Mouse (Mus musculus): ENCODE measurements at regions not wholly inside any gene's neighbourhood (a gene's known extent, or its start where the extent isn't known, plus 50 kb on each side); places are given as distances from the start of the nearest gene placed in this dataset.

DNA sequence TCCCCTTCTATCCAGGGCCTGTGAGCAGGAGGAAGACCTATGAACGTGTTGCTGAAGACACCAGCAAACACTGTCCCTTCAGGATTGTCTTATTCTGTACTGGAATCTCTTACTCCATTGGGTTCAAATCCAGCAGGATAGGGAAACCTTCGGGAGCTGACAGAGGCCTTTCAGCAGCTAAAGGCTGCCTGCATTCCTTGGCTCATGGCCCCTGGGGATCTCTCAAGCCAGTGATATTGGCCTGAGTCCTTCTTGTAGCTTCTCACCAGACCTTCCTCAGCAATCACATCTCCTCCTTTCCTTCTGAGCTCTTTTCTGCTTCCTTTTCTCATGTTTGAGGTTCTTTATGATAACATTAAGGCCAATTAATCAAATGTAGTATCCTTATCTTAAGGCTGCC is 103.8 kb upstream of the Sh3bp4 start:
- no peaks in the 10 kb centered on the region for H3K9me3 ChIP-seq (ENCODE audit: control insufficient read depth, low read length)
- no peak overlapping the region for H3K9ac ChIP-seq (ENCODE audit: low read length)
- WGBS: 78% methylated on average over 2 of the region's 2 CpGs
- H3K27ac ChIP-seq (replicated peaks; ENCODE audit: low read depth, low read length): no peak overlapping the region
- H3K36me3 ChIP-seq (ENCODE audit: control insufficient read depth, insufficient read depth, low read length): no peaks in the 10 kb centered on the region
- no peaks in the 10 kb centered on the region for H3K27me3 ChIP-seq (ENCODE audit: control insufficient read depth, insufficient read depth, low read length)
- H3K4me2 ChIP-seq (ENCODE audit: low read depth, severe bottlenecking): no peak overlapping the region
- DNase-seq (ENCODE audit: low spot score): no peak
- H3K4me1 ChIP-seq (ENCODE audit: control insufficient read depth, insufficient read depth, low read length): no peaks in the 10 kb centered on the region
- no peak overlapping the region for H3K4me3 ChIP-seq (ENCODE audit: low read depth, low read length)
- no peak for ATAC-seq (ENCODE audit: insufficient number of reproducible peaks, low FRiP score, low TSS enrichment, low read depth)

GRCm38 (mm10) chr1:88968142-88968541 is 102.1 kb upstream of the Sh3bp4 start:
- H3K4me2 ChIP-seq (ENCODE audit: low read depth, severe bottlenecking): no peak overlapping the region
- DNase-seq (ENCODE audit: low spot score): no peak
- WGBS: 91% methylated on average over 7 of the region's 7 CpGs

DNA sequence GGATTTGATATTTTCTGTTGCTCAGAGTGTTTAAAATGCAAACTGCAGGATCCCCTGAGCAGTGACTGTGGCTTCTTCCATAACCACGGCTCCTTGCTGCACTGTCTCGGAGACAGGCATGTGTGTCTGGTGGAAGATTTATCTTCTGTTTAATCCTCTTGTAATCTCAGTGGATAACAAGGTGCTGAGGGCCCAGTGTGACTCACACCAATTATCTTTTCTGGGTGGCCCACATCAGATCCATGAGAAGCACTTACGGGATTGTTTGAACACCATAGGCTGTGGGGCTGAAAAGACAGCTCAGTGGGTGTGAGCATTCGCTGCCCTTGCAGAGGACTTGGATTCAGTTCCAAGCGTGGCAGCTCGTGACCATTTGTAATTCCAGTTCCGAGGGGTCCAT is 101.2 kb upstream of the Sh3bp4 start:
- H3K4me3 ChIP-seq (ENCODE audit: low read depth, low read length): no peak overlapping the region
- ATAC-seq (ENCODE audit: insufficient number of reproducible peaks, low FRiP score, low TSS enrichment, low read depth) (no peak), DNase-seq (ENCODE audit: low spot score) (no peak)
- no peaks in the 10 kb centered on the region for H3K27me3 ChIP-seq (ENCODE audit: control insufficient read depth, insufficient read depth, low read length)
- H3K9ac ChIP-seq (ENCODE audit: low read length): no peak overlapping the region
- H3K4me2 ChIP-seq (ENCODE audit: low read depth, severe bottlenecking): no peak overlapping the region
- H3K9me3 ChIP-seq (ENCODE audit: control insufficient read depth, low read length): no peaks in the 10 kb centered on the region
- 85% methylated on average over 7 of the region's 7 CpGs for WGBS
- no peak overlapping the region for H3K27ac ChIP-seq (replicated peaks; ENCODE audit: low read depth, low read length)
- no peaks in the 10 kb centered on the region for H3K36me3 ChIP-seq (ENCODE audit: control insufficient read depth, insufficient read depth, low read length)
- H3K4me1 ChIP-seq (ENCODE audit: control insufficient read depth, insufficient read depth, low read length): no peaks in the 10 kb centered on the region

More at GRCm38 (mm10) chr1:88968142-88968541, 102.1 kb upstream of the Sh3bp4 start:
- no peak for ATAC-seq (ENCODE audit: insufficient number of reproducible peaks, low FRiP score, low TSS enrichment, low read depth)
- Histone ChIP-seq H3K9me3 (ENCODE audit: control insufficient read depth, low read length) (no peaks in the 10 kb centered on the region), H3K36me3 (ENCODE audit: control insufficient read depth, insufficient read depth, low read length) (no peaks in the 10 kb centered on the region), H3K4me3 (ENCODE audit: low read depth, low read length) (no peak overlapping the region), H3K4me1 (ENCODE audit: control insufficient read depth, insufficient read depth, low read length) (no peaks in the 10 kb centered on the region), H3K27me3 (ENCODE audit: control insufficient read depth, insufficient read depth, low read length) (no peaks in the 10 kb centered on the region), H3K9ac (ENCODE audit: low read length) (no peak overlapping the region), H3K27ac (replicated peaks; ENCODE audit: low read depth, low read length) (no peak overlapping the region)

- Histone ChIP-seq H3K4me1 (ENCODE audit: control insufficient read depth, insufficient read depth, low read length) (no peaks in the 10 kb centered on the region), H3K4me3 (ENCODE audit: low read depth, low read length) (no peak overlapping the region), H3K9me3 (ENCODE audit: control insufficient read depth, low read length) (no peaks in the 10 kb centered on the region), H3K27me3 (ENCODE audit: control insufficient read depth, insufficient read depth, low read length) (no peaks in the 10 kb centered on the region), H3K36me3 (ENCODE audit: control insufficient read depth, insufficient read depth, low read length) (no peaks in the 10 kb centered on the region), H3K9ac (ENCODE audit: low read length) (no peak overlapping the region), H3K4me2 (ENCODE audit: low read depth, severe bottlenecking) (no peak overlapping the region), H3K27ac (replicated peaks; ENCODE audit: low read depth, low read length) (no peak overlapping the region)
- no peak for DNase-seq (ENCODE audit: low spot score)
- no peak for ATAC-seq (ENCODE audit: insufficient number of reproducible peaks, low FRiP score, low TSS enrichment, low read depth)
- WGBS: 92% methylated on average over 3 of the region's 3 CpGs
Observed at GRCm38 (mm10) chr1:88969630-88970029, 100.6 kb upstream of the Sh3bp4 start.

DNA sequence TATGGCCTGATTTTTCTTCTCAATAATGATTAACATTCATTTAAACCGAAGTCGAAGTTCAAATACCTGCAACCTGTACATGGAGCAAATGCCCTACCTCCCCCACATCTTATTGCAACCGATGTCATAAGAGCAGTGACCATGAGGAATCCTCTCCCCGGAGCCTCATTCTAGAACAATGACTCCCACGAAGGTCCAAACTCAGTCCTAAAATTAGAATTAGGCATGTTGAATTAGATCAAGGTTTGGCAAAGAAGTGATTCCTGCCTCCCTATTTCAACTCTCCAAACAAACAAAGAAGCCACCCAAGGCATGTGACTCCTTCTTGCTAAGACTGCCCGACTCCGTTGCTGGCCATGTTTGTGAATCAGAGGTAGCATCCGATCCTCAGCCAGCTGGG is 94.1 kb upstream of the Sh3bp4 start:
- no peak for ATAC-seq (ENCODE audit: insufficient number of reproducible peaks, low FRiP score, low TSS enrichment, low read depth)

DNA sequence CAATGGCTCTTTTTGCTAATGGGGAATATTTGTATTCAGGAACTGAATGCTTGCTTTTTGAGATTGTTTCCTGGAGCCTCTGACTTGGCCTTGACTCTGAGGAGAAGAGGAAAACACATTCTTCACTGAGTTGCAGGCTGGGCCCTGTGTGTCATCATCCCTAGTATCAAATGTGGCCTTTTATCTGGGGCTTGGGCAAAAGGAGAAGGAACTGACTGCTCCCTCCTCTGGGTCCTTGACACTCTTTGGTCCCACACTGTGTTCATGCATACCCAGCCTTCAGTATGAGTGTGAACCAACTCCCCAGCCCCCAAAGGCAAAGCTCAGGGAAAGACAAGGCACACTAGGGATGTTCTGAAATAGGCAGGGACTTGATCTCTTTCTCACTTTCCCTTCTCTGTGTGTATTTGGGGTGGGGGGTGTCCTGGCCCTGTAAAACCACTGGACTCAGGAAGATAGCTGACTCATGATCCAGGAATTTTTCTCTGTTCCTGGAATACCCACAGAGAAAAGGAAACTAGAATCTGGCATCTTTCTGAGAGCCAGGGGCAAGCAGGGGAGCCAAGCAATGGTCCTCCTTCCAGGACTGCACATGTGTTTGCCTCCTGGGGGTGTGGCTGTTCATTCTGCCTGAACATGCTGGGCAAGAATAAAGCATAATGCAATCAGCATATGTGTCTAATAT is 82.1 kb upstream of the Sh3bp4 start:
- no peaks in the 10 kb centered on the region for H3K9me3 ChIP-seq (ENCODE audit: control insufficient read depth, low read length)
- H3K4me2 ChIP-seq (ENCODE audit: low read depth, severe bottlenecking): no peak overlapping the region
- ATAC-seq (ENCODE audit: insufficient number of reproducible peaks, low FRiP score, low TSS enrichment, low read depth): no peak
- no peaks in the 10 kb centered on the region for H3K4me1 ChIP-seq (ENCODE audit: control insufficient read depth, insufficient read depth, low read length)
- DNase-seq (ENCODE audit: low spot score): no peak
- no peaks in the 10 kb centered on the region for H3K27me3 ChIP-seq (ENCODE audit: control insufficient read depth, insufficient read depth, low read length)
- no peak overlapping the region for H3K27ac ChIP-seq (replicated peaks; ENCODE audit: low read depth, low read length)
- H3K36me3 ChIP-seq (ENCODE audit: control insufficient read depth, insufficient read depth, low read length): no peaks in the 10 kb centered on the region
- H3K4me3 ChIP-seq (ENCODE audit: low read depth, low read length): no peak overlapping the region
- H3K9ac ChIP-seq (ENCODE audit: low read length): no peak overlapping the region

More for the DNA sequence above, 94.1 kb upstream of the Sh3bp4 start:
- Histone ChIP-seq H3K4me3 (ENCODE audit: low read depth, low read length) (no peak overlapping the region), H3K36me3 (ENCODE audit: control insufficient read depth, insufficient read depth, low read length) (no peaks in the 10 kb centered on the region), H3K4me1 (ENCODE audit: control insufficient read depth, insufficient read depth, low read length) (no peaks in the 10 kb centered on the region), H3K27ac (replicated peaks; ENCODE audit: low read depth, low read length) (no peak overlapping the region), H3K4me2 (ENCODE audit: low read depth, severe bottlenecking) (no peak overlapping the region), H3K27me3 (ENCODE audit: control insufficient read depth, insufficient read depth, low read length) (no peaks in the 10 kb centered on the region), H3K9me3 (ENCODE audit: control insufficient read depth, low read length) (no peaks in the 10 kb centered on the region), H3K9ac (ENCODE audit: low read length) (no peak overlapping the region)
- no peak for DNase-seq (ENCODE audit: low spot score)
- WGBS: 91% methylated on average over 8 of the region's 8 CpGs

DNA sequence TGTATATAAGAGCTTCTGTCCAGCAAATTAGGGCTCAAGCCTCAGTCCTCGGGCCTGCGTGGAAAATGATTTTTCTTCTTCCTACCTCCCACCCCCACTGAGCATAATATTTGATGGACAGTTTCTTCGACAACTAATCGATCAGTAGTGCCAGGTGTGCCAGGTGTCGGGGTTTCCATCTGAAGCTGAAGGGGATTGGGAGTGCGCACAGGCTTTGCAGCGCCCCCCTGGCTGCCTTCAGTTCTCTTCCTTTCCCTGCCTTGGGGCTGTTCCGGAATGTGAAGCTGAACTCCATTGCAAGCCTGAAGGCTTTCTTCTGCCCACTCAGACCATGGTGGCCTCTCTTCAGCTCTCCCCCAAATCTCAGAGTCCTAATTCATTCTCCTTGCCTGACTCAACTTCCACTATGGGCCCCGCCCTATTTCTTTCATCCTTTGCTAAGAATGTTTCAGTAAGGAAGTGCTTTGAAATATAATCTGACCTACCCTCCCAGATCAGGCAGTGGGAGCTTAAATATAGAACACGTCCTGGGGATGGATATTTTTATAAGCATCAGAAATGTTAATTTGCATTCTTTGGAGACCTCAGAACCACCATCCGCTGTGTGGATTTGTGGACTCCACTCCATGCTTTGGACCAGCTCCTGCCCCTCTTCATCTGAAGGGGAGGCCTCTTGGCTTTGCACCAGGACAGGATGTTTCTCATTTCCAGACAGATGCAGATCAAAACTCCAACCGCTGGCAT is 75.5 kb upstream of the Sh3bp4 start:
- peak; percentile 23 for DNase-seq (ENCODE audit: low spot score)
- Histone ChIP-seq H3K9me3 (ENCODE audit: control insufficient read depth, low read length) (no peaks in the 10 kb centered on the region), H3K27ac (replicated peaks; ENCODE audit: low read depth, low read length) (no peak overlapping the region), H3K36me3 (ENCODE audit: control insufficient read depth, insufficient read depth, low read length) (no peaks in the 10 kb centered on the region), H3K27me3 (ENCODE audit: control insufficient read depth, insufficient read depth, low read length) (no peaks in the 10 kb centered on the region), H3K4me2 (ENCODE audit: low read depth, severe bottlenecking) (no peak overlapping the region), H3K4me3 (ENCODE audit: low read depth, low read length) (no peak overlapping the region), H3K9ac (ENCODE audit: low read length) (no peak overlapping the region), H3K4me1 (ENCODE audit: control insufficient read depth, insufficient read depth, low read length) (peaks cover 14% of the 10 kb centered on the region)
- 57% methylated on average over 12 of the region's 12 CpGs for WGBS
- no peak for ATAC-seq (ENCODE audit: insufficient number of reproducible peaks, low FRiP score, low TSS enrichment, low read depth)

GRCm38 (mm10) chr1:88995945-88996344 is 74.3 kb upstream of the Sh3bp4 start:
- ATAC-seq (ENCODE audit: insufficient number of reproducible peaks, low FRiP score, low TSS enrichment, low read depth): no peak
- WGBS: 17% methylated on average over 8 of the region's 8 CpGs
- Histone ChIP-seq H3K4me2 (ENCODE audit: low read depth, severe bottlenecking) (no peak overlapping the region), H3K4me1 (ENCODE audit: control insufficient read depth, insufficient read depth, low read length) (peaks cover 14% of the 10 kb centered on the region), H3K9me3 (ENCODE audit: control insufficient read depth, low read length) (no peaks in the 10 kb centered on the region), H3K27me3 (ENCODE audit: control insufficient read depth, insufficient read depth, low read length) (no peaks in the 10 kb centered on the region), H3K4me3 (ENCODE audit: low read depth, low read length) (no peak overlapping the region), H3K27ac (replicated peaks; ENCODE audit: low read depth, low read length) (no peak overlapping the region), H3K9ac (ENCODE audit: low read length) (no peak overlapping the region), H3K36me3 (ENCODE audit: control insufficient read depth, insufficient read depth, low read length) (no peaks in the 10 kb centered on the region)
- peak; percentile 35 for DNase-seq (ENCODE audit: low spot score)
